Mouse (Mus musculus) thymus, adult 18-20 months (tissue): ENCODE data around the gene Bcl9.

Experiments
- DNase-seq, 2 experiments: peaks; one replicate each; pipeline ENCODE4 v3.0.0; 2022; ENCODE audit warnings: mixed read lengths in 2 of 2

Gene Bcl9

DNA sequence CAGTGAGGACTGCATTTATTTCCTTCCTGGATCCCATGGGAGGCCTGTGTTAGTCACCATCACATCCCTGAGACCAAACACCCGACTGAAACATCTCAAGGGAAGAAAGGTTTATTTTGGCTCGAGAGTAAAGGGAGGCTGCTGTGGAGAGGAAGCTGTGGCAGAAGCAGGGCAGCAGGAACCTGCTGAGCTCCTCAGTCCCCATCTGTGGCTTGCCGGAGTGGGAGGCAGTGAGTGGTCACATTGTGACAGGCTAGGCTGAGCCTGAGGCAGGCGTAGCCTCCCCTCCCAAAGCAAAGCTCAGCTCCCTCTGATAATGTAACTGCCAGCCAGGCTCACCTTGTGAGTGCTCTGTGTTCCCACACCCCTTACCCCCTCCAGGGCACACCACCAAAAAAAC, 130.6 kb downstream of the Bcl9 start:
- DNase-seq, result no peak

DNA sequence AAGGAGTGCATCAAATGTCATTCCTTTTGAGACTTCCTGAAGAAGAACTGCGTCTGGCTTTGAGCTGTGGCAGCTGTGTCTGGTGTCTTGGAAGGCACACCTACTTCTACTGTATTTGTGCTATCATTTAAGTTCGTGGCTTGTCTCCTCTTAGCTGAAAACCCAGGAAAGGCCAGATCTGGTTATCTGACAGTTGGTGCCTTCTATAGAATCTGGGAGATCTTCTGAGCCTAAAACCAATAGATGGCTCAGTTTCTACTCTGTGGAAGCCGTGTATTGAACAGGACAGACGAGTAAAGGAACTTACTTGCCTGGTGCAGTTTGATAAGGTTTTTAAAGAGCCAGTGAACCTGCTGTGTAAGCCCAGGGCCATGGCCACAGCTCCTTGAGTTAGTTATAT, 133.2 kb downstream of the Bcl9 start:
- DNase-seq, result no peak

DNA sequence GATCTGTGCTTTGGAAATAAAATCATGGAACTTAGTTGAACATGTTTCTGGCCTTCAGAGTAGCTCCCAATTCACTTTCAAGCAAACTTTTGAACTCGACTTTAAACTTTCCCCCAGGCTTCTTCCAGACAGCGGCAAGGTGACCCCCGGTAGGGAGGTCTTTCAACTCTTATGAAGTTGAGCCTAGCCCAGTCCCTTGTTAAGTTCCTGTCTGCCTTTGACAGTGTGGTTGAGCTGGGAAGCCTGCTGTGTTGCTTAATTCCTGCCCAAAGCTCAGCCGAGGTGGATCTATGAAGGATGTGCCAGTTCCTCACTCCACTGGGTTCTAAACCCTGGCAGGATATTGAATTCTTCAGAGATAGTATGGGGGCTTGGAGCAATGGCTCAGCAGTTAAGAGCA, 135.9 kb downstream of the Bcl9 start:
- DNase-seq, result no peak

DNA sequence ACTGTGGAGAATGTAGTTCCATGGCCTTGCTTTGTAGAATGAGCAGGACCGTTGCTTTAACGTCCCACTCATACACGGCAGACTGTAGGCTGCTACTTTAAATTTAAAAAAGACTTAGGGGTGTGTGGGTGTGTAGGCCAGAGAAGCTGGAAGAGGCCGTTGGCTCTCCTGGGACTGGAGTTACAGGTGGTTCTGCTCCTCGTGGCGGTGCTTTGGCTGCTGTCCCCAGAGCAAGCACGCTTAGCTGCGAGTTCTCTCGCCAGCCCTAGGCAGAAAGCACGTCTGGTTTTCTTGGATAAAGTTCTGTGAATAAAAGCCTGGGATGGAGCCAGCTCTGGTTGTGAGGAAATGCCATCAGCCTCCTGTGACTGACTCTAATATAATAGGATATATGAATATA, 136.8 kb downstream of the Bcl9 start:
- DNase-seq, result no peak

DNA sequence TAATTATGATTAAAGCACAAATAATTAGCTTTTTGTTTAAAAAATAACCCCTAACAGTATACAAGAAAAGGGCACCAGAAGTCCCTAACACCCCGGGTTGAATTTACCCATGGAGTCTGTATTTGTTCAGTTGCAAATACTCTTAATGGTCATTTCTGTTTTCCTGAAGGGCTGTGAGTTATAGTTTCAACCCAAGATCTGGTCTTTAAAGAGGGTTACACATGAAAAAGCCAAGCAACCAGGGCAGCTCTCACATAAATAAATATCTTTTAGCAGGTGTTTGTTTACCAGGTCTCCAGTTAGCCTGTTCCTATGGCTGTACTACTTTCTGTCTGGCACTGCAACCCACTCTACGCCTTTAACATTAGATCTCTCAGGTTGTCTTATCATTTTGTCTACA, 137.7 kb downstream of the Bcl9 start:
- no peak for DNase-seq

DNA sequence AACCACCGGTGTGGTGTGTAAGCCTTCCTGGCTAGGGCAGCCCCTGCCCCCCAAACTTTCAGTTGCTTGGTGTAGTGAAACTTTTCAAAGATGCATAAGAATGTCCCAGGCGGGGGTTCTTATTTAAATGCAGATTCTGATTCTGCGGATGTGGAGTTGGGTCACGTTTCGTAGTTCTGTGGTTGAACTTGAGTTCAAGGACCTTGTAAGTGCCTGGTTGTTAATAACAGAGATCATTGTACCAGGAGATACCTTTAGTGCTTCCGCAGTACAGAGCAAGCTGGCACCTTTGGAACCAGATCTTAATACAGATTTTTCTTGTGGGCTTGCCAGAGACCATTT, 138.2 kb downstream of the Bcl9 start:
- no peak for DNase-seq

DNA sequence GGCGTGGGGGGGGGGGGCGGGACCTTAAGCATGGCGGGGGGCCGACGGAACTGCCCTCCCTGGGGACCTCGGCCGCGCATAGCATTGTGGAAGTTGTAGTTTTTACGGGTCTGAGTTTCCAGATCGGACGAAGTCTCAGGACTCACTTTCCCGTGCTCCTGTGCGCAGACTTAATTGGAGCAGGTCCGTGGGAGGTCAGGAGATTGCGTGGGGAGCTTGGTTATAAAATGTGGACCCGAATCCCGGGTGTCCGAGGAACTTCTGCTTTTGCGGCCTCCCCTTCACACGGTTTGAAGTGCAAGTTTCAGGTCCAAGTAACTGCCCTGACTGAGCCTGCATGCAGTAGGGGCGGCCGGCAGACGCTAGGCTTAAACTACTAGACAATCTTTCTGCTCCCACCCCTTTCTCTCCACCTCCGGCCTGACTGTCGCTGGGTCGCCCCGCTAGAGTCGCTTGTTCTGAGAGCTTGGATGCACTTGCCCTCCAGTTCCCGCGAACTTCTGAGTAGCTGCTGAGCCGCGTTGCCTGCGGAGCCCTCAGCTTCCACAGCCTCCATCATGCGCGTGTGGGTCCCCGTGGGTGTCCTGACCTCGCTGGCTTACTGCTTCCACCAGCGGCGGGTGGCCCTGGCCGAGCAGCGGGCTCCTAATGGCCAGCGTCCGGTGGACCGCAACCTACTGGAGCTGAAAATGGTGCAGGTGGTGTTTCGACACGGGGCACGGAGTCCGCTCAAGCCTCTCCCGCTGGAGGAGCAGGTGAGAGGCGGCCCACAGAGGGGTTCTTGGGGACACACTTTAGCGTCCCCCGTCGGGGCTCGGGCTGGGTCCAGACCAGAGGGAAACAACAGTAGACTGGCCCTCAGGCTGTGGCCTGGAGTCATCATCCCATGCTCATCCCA, 138.9 kb downstream of the Bcl9 start, which contains the start of gene Acp6:
TSS of gene Acp6 (plus strand) at position 167 of the 898 bp plus-strand sequence.
- peak; percentile 83 to 87 for DNase-seq

DNA sequence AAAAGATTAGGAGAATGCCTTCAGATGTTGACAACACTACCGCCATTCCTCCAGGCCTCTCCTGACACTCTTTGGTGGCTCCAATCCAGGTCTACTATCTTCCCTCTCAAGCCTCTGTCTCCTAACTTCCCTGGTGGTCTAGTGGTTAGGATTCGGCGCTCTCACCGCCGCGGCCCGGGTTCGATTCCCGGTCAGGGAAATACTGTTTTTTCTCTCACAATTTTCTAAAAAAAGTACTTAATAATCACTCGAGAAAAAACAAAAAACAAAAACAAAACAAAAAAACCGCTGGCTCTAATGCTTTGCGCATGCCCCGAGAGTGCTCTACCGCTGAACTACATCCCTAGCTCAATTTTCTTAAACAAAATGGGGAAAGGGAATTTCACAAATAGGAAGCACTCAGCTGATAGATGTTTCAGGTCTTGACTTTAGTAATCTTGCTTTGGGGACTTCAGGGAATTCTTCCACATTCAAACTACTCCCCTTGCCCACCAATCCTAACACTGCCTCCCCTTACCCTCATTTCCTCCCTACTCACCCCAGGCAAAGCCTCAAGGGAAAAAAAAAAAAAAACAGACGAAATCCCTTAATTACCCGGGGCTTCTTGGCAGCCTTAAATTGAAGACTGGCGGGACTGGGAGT, 139.6 kb downstream of the Bcl9 start:
- peak; percentile 25 to 41 for DNase-seq

DNA sequence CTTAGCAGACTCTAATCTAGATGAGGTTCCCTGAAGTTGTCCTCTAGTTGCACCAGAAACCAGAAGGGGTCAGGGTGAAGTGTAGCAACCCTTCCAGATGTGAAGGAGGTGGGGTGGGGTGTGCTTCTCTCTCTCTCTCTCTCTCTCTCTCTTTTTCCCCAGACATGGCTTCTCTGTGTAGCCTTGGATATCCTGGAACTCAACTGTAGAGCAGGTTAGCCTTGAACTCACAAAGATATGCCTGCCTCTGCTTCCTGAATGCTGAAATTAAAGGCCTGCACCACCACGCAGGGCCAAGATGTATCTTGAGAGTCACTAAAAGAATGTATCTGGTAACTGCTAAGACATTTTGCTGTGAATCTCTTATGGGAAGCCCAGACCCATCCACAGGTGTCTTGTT, 140.4 kb downstream of the Bcl9 start:
- DNase-seq, result no peak

DNA sequence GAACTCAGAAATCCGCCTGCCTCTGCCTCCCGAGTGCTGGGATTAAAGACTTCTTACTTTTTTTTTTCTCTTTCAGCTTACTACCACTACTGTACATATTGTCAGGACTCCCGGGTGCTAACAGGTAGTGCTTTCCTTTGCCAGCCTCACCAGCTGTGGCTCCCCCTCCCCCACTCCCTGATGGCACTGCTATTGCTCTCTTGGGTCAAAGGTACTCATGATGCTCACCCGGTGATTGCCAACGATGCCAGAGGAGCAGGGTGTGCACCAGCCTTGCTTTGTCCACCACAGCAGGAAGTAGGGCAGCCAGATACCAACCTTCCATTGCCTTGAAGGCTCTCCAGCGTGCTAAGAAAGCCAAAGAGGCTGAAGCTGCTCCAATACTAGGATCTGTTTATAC, 141.3 kb downstream of the Bcl9 start:
- DNase-seq, result no peak
